Mouse (Mus musculus) CH12.LX (cell line): Measurements from ENCODE around the gene Enah. TPM values are rescaled to one million over a fixed set of nuclear protein-coding genes. Genes with fewer than 3 reads are reported as not detected.

Experiments used
- DNase-seq: peaks from one replicate; pipeline ENCODE4 v3.0.0-alpha.2; 2013; ENCODE audit errors: extremely low read depth
- H3K27ac ChIP-seq: 2 replicates; pipeline ENCODE4 v1.5.1; 2012; ENCODE audit warnings: low read depth, mild to moderate bottlenecking, control low read depth, moderate library complexity; ENCODE audit not compliant: insufficient read depth
- H3K27me3 ChIP-seq: replicated peaks from 2 replicates; pipeline ENCODE3; 2012; ENCODE audit warnings: inconsistent platforms
- H3K36me3 ChIP-seq, 2 experiments: replicated peaks in 1 of 2; 2 replicates each; pipeline versions ENCODE3 to v1.6.1; 2012; ENCODE audit warnings: inconsistent platforms in 1 of 2, low read length in 1 of 2, mild to moderate bottlenecking in 1 of 2, mixed read lengths in 1 of 2, moderate library complexity in 1 of 2; ENCODE audit not compliant: control insufficient read depth in 1 of 2, insufficient read depth in 1 of 2
- H3K4me1 ChIP-seq, 2 experiments: 2 replicates each; pipeline ENCODE4 v1.6.1; 2012; ENCODE audit warnings: inconsistent platforms in 1 of 2, moderate library complexity in 1 of 2; ENCODE audit not compliant: insufficient read depth in 2 of 2, control insufficient read depth in 1 of 2
- H3K4me2 ChIP-seq: 2 replicates; pipeline ENCODE4 v1.6.1; 2012; ENCODE audit warnings: low read depth, mild to moderate bottlenecking, control low read depth; ENCODE audit not compliant: poor library complexity, insufficient read depth, severe bottlenecking
- H3K4me3 ChIP-seq, 3 experiments: fragments of 150-350 bp in 1 of 3; sonication (generic) in 1 of 3; replicated peaks in 1 of 3; 2 replicates each; pipeline versions ENCODE3 to v1.5.1; 2011 to 2012; ENCODE audit warnings: low read depth in 2 of 3, low read length in 2 of 3, mild to moderate bottlenecking in 2 of 3, moderate library complexity in 2 of 3, control low read depth in 1 of 3, improper control_type of control experiment in 1 of 3, inconsistent platforms in 1 of 3, mixed read lengths in 1 of 3; ENCODE audit not compliant: poor library complexity in 1 of 3
- H3K79me2 ChIP-seq: replicated peaks from 2 replicates; pipeline ENCODE4 v1.6.1; 2012; ENCODE audit warnings: mild to moderate bottlenecking, moderate library complexity; ENCODE audit not compliant: control insufficient read depth, poor library complexity, insufficient read depth, severe bottlenecking; ENCODE audit errors: extremely low read depth
- H3K9ac ChIP-seq: 2 replicates; pipeline ENCODE4 v1.6.1; 2012; ENCODE audit warnings: low read depth, mild to moderate bottlenecking, control low read depth, moderate library complexity; ENCODE audit not compliant: insufficient read depth
- H3K9me3 ChIP-seq: replicated peaks from 2 replicates; pipeline ENCODE3; 2012; ENCODE audit warnings: low read length, inconsistent platforms, mixed read lengths
- BHLHE40 ChIP-seq: IDR thresholded peaks from 2 replicates; pipeline ENCODE4 v1.6.1; 2011; ENCODE audit warnings: mild to moderate bottlenecking, low read depth, low read length, improper control_type of control experiment
- CHD1 ChIP-seq: IDR thresholded peaks from 2 replicates; pipeline ENCODE4 v1.6.1; 2012; ENCODE audit warnings: low read depth, low read length, improper control_type of control experiment, inconsistent platforms
- CHD2 ChIP-seq: IDR thresholded peaks from 2 replicates; pipeline ENCODE4 v1.6.1; 2011; ENCODE audit warnings: low read length, improper control_type of control experiment
- CTCF ChIP-seq, 2 experiments: IDR thresholded peaks in 1 of 2; conservative IDR thresholded peaks in 1 of 2; 2 replicates each; pipeline ENCODE4 v1.5.1; 2011 to 2012; ENCODE audit warnings: low read depth in 2 of 2, low read length in 2 of 2, improper control_type of control experiment in 1 of 2, inconsistent platforms in 1 of 2, mild to moderate bottlenecking in 1 of 2, moderate library complexity in 1 of 2
- EP300 ChIP-seq: IDR thresholded peaks from 2 replicates; pipeline ENCODE4 v1.6.1; 2011; ENCODE audit warnings: low read length, improper control_type of control experiment
- ETS1 ChIP-seq: conservative IDR thresholded peaks from 2 replicates; pipeline ENCODE4 v1.6.1; 2012; ENCODE audit warnings: low read depth, mild to moderate bottlenecking, inconsistent platforms, low read length, improper control_type of control experiment, moderate library complexity
- GABPA ChIP-seq: IDR thresholded peaks from 2 replicates; pipeline ENCODE4 v1.6.1; 2012; ENCODE audit warnings: low read depth, low read length, improper control_type of control experiment, inconsistent platforms; ENCODE audit not compliant: insufficient replicate concordance
- HCFC1 ChIP-seq: IDR thresholded peaks from 2 replicates; pipeline ENCODE4 v1.6.1; 2012; ENCODE audit warnings: low read depth, mild to moderate bottlenecking, inconsistent platforms, low read length, improper control_type of control experiment
- IRF4 ChIP-seq: IDR thresholded peaks from 2 replicates; pipeline ENCODE4 v1.6.1; 2014; ENCODE audit warnings: low read depth, mild to moderate bottlenecking, inconsistent platforms, low read length, improper control_type of control experiment
- JUND ChIP-seq: conservative IDR thresholded peaks from 2 replicates; pipeline ENCODE4 v1.6.1; 2011; ENCODE audit warnings: low read depth, low read length, improper control_type of control experiment
- KAT2A ChIP-seq: IDR thresholded peaks from 2 replicates; pipeline ENCODE4 v1.6.1; 2012; ENCODE audit warnings: low read length, improper control_type of control experiment, inconsistent platforms; ENCODE audit not compliant: insufficient replicate concordance
- MAX ChIP-seq: IDR thresholded peaks from 2 replicates; pipeline ENCODE4 v1.6.1; 2011; ENCODE audit warnings: low read length, improper control_type of control experiment
- MAZ ChIP-seq: IDR thresholded peaks from 2 replicates; pipeline ENCODE4 v1.6.1; 2012; ENCODE audit warnings: low read depth, mild to moderate bottlenecking, inconsistent platforms, low read length, improper control_type of control experiment, moderate library complexity
- MXI1 ChIP-seq: IDR thresholded peaks from 2 replicates; pipeline ENCODE4 v1.6.1; 2011; ENCODE audit warnings: mild to moderate bottlenecking, low read depth, low read length, improper control_type of control experiment
- MYC ChIP-seq: IDR thresholded peaks from 2 replicates; pipeline ENCODE4 v1.6.1; 2011; ENCODE audit warnings: low read depth, mild to moderate bottlenecking, improper control_type of control experiment, low read length
- NRF1 ChIP-seq: IDR thresholded peaks from 2 replicates; pipeline ENCODE4 v1.6.1; 2014; ENCODE audit warnings: low read depth, mild to moderate bottlenecking, inconsistent platforms, low read length, improper control_type of control experiment, moderate library complexity
- POLR2A ChIP-seq: IDR thresholded peaks from 2 replicates; pipeline ENCODE4 v1.6.1; 2011; ENCODE audit warnings: low read depth, mild to moderate bottlenecking, improper control_type of control experiment, low read length
- SMC3 ChIP-seq: IDR thresholded peaks from 2 replicates; pipeline ENCODE4 v1.6.1; 2011; ENCODE audit warnings: low read depth, low read length, improper control_type of control experiment
- TBP ChIP-seq: conservative IDR thresholded peaks from 2 replicates; pipeline ENCODE4 v1.6.1; 2011; ENCODE audit warnings: low read depth, low read length, improper control_type of control experiment
- TCF12 ChIP-seq: IDR thresholded peaks from 2 replicates; pipeline ENCODE4 v1.6.1; 2014; ENCODE audit warnings: low read depth, mild to moderate bottlenecking, inconsistent platforms, low read length, improper control_type of control experiment
- UBTF ChIP-seq: IDR thresholded peaks from 2 replicates; pipeline ENCODE4 v1.6.1; 2012; ENCODE audit warnings: low read depth, mild to moderate bottlenecking, inconsistent platforms, low read length, improper control_type of control experiment, moderate library complexity
- USF1 ChIP-seq: IDR thresholded peaks from 2 replicates; pipeline ENCODE4 v1.6.1; 2014; ENCODE audit warnings: low read depth, mild to moderate bottlenecking, inconsistent platforms, low read length, improper control_type of control experiment
- ZMIZ1 ChIP-seq: IDR thresholded peaks from 2 replicates; pipeline ENCODE4 v1.6.1; 2012; ENCODE audit warnings: low read depth, mild to moderate bottlenecking, inconsistent platforms, low read length, improper control_type of control experiment
- dilution Hi-C: fragments of 300-500 bp; cut with MboI; formaldehyde crosslinking; loops from 2 replicates; pipeline ENCODE4 v1.14.3; 2020; ENCODE audit warnings: low sequenced_read_pairs; ENCODE audit not compliant: extremely low pct_unique_long_range_greater_than_20kb, extremely low pct_ligation_motif_present
- in situ Hi-C: fragments of 300-500 bp; cut with MboI; formaldehyde crosslinking; loops from 3 replicates; pipeline ENCODE4 v1.14.3; 2019; ENCODE audit warnings: low sequenced_read_pairs, low pct_ligation_motif_present, low pct_unique_long_range_greater_than_20kb, mixed read lengths
- polyA plus RNA-seq: library from polyadenylated mRNA; unstranded; fragments of >175 nt; gene quantifications from 2 replicates; pipeline ENCODE4 v1.2.1, GENCODE M21; 2012; ENCODE audit warnings: low read depth; ENCODE audit not compliant: insufficient read length
- total RNA-seq, 2 experiments: library from RNA; depleted of rRNA; stranded (reverse); fragments of 300-350 nt in 1 of 2; fragments of >200 nt in 1 of 2; gene quantifications; 2 replicates each; pipeline ENCODE4 v1.2.3; 2012 to 2014

Enah gene
- total and polyA plus RNA-seq, 3 experiments: 45.3 to 75.3 (median 72.6) TPM

GRCm38 (mm10) chr1:181911841-181912240, 107.9 kb downstream of the Enah start:
- Histone ChIP-seq H3K4me1 (peaks cover 0 to 16% of the 10 kb centered on the region in 2 experiments; a peak in 3 of 4 replicates), H3K27me3 (no peaks in the 10 kb centered on the region), H3K4me2 (no peak overlapping the region), H3K4me3 (no peak overlapping the region), H3K27ac (no peak overlapping the region), H3K79me2 (no peaks in the 10 kb centered on the region), H3K36me3 (peaks cover 31 to 55% of the 10 kb centered on the region in 2 experiments), H3K9ac (no peak overlapping the region), H3K9me3 (no peaks in the 10 kb centered on the region)
- no peak for TF ChIP-seq MXI1
- no peak for TF ChIP-seq ZMIZ1
- no peak for TF ChIP-seq UBTF
- TF ChIP-seq TBP: no peak
- TF ChIP-seq USF1: no peak
- no peak for TF ChIP-seq NRF1
- no peak for TF ChIP-seq KAT2A
- TF ChIP-seq ETS1: no peak
- no peak for TF ChIP-seq GABPA
- no peak for TF ChIP-seq SMC3
- TF ChIP-seq MAZ: no peak
- in situ Hi-C loops: no loop called here
- no peak for DNase-seq
- dilution Hi-C loops: no loop called here

GRCm38 (mm10) chr1:181901706-181902373, 118.0 kb downstream of the Enah start:
- no peak overlapping the region for H3K27ac ChIP-seq
- TF ChIP-seq IRF4 (no peak), HCFC1 (no peak), GABPA (no peak), ETS1 (no peak), JUND (no peak), TCF12 (no peak), CTCF (conservative IDR thresholded peaks at IDR 0.05 in 1 of 2, IDR thresholded peaks at IDR 0.05 in 1 of 2; ENCODE audit: low read depth in 2 of 2, low read length in 2 of 2) (no peak), ZMIZ1 (no peak), BHLHE40 (no peak), POLR2A (no peak), EP300 (no peak), USF1 (no peak), MYC (no peak), CHD2 (no peak), CHD1 (no peak), MAX (no peak)
- H3K9ac ChIP-seq: no peak overlapping the region
- H3K4me2 ChIP-seq: no peak overlapping the region
- H3K4me1 ChIP-seq: peaks cover 0 to 7% of the 10 kb centered on the region in 2 experiments; a peak in 1 of 4 replicates
- no peak for DNase-seq
- H3K27me3 ChIP-seq: no peaks in the 10 kb centered on the region
- no peak overlapping the region for H3K4me3 ChIP-seq
- no peaks in the 10 kb centered on the region for H3K79me2 ChIP-seq
- dilution Hi-C loops (no loop called here), in situ Hi-C loops (no loop called here)
- no peaks in the 10 kb centered on the region for H3K9me3 ChIP-seq
- peaks cover 31 to 35% of the 10 kb centered on the region in 2 experiments for H3K36me3 ChIP-seq
